Mouse (Mus musculus) bone marrow, adult 2 months (tissue): Measurements from ENCODE around the gene Rbm28.

Experiments used
- CTCF ChIP-seq: fragments of 200-500 bp; IDR thresholded peaks from 2 replicates; pipeline ENCODE4 v1.5.1; 2011; ENCODE audit warnings: low read length, control low read depth; ENCODE audit not compliant: control insufficient read depth, insufficient read depth
- POLR2A ChIP-seq: fragments of 200-500 bp; IDR thresholded peaks from 2 replicates; pipeline ENCODE4 v1.6.1; 2011; ENCODE audit warnings: low read depth, mild to moderate bottlenecking, control low read depth, low read length, borderline replicate concordance; ENCODE audit not compliant: control insufficient read depth

DNA sequence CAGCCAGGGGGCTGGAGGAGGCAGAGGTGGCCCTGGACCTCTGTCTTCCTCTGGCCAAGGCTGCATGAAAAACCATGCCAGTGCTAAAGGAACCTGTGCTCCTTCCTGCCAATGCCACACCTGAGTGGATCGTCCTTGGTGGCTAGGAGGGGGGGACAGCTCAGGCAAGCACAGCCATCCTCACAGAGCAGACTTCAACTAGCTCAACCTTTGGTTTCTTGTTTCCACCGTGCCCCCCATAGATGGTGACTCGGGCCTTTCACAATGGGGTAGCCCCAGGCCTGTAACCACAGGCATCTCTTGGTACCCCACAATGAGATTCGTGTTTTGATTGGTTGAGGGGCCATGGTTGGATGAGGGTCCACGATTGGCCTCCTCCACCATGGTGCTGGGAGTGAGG lies 36.5 kb upstream of the Rbm28 start:
- TF ChIP-seq POLR2A (no peak), CTCF (no peak)
